Mouse (Mus musculus): ENCODE data around the gene Zfp963. TPM values are rescaled to one million over a fixed set of nuclear protein-coding genes. Genes with fewer than 3 reads are reported as not detected.
"Not testable (repeated sequence)": the region's sequence is repeated elsewhere in the genome, so short reads cannot be mapped to it uniquely, and the experiment has no call there.

The Zfp963 gene
- polyA plus RNA-seq, 1 experiment = 1.0 TPM

DNA sequence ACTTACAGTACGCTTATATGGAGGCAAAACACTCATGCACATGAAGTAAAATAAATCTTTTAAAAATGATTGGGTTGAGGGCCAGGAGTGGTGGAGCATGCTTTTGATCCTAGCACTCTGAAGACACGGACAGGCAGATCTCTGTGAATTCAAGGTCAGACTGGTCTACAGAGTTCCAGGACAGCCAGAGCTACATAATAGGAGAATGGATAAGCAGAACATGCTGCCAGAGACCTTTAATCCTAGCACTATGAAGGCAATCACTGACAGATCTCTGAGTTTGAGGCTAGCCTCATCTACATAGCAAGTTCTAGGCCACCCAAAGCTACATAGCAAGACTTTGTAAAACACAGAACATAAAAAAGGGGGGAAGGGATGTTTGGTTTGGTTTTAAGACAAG is 22.3 kb upstream of the Zfp963 start:
- no peak for TF ChIP-seq GATA1 (IDR thresholded peaks at IDR 0.05; ENCODE audit: low read length)

DNA sequence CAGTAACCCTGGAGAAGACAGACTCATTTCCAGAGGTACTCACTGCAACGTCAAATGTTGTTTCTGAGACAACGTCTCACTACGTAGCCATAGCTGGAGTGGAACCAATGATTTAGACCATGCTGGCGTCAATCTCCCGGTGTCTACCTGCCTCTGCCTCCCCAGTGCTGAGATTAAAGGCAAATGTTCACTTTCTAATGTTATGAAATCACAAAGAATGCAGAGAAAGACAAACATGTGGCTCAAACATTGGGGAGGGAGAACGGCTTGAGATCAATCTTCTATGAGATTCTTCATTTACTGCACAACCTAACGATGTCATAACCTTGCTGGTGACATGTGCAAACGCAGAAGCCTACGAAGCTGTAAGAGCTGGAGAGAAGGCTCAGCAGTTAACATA is 21.5 kb upstream of the Zfp963 start:
- no peak for TF ChIP-seq GATA1 (IDR thresholded peaks at IDR 0.05; ENCODE audit: low read length)

DNA sequence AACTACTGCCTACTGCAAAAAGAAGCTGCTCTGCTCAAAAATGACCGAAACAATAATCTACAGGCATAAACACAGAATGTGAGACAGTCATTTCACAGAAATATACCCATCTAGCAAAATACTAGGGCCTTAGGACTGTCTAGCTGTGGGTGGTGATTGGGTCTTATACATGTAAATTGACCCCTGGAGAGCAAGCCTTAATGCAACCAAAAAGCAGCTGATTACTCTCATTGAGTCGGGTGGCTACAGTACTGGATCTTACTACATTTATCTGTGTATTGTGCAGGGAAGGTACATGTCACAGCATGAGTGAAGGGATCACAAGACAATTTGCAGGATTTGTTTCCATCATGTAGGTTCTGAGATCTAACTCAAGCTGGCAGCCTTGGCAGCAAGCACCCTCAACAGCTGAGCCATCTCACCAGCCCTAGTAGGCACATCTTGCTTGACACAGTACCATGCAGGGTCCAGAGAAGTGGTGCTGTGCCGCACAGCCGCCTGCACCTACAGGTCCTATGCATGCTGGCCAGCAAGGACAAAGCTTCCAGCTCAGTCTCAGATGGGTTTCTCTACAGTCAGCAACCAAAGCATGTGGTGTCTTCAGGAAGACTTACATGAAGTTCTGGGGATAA is 12.2 kb upstream of the Zfp963 start:
- no peak for TF ChIP-seq GATA1 (IDR thresholded peaks at IDR 0.05; ENCODE audit: low read length)

DNA sequence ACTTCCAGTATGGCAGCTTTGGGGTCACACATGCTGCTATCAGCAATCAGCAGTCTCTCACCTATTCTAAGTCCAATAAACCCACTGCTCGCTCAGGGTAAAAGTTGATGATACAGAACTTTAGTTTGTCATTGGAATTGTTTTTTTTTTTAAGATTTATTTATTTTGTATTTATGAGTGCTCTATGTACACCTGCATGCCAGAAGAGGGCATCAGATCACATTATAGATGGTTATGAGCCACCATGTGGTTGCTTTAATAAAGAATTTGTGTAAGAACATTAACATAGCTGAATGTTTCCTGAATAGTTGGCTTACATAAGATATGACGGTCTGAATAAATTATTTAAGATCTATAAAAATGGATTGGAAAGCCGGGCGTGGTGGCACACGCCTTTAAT is 8.5 kb upstream of the Zfp963 start:
- no peak for TF ChIP-seq GATA1 (IDR thresholded peaks at IDR 0.05; ENCODE audit: low read length)

DNA sequence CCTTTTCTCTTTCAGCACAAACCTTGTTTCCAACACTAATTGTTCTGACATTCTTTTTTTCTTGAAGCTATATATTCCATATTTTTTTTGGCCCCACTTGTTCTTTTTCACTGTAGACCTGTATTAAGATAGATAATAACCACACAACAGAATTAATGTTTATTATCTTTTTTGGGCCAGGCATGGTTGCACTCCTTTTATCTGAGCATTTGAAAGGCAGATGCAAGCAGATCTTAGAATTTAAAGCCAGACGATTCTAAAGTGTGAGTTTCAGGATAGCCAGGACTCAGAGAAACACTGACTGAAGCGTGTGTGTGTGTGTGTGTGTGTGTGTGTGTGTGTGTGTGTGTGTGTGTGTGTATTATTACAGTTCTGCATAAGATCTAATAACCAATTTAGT is 2.7 kb upstream of the Zfp963 start:
- no peak for TF ChIP-seq GATA1 (IDR thresholded peaks at IDR 0.05; ENCODE audit: low read length)

DNA sequence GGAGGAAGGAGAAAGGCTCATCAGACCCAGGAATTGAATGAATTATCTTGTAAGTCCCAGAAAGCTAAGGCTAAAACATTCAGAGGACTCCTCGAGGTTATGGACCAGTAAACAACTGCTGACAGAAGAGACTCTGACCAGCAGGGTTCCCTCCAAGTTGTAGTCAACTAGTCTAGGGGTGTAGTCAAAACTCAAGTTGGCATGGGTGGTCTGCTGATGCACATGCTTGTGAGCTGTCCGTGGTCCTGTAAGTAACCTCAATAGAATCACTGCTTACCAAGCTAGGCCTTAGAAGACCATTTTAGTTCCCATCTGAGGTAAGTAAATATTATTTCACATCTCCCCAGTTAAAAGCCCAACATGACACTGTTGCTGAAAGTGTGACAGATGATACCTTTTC is 8.5 kb downstream of the Zfp963 start:
- no peak for TF ChIP-seq GATA1 (IDR thresholded peaks at IDR 0.05; ENCODE audit: low read length)

DNA sequence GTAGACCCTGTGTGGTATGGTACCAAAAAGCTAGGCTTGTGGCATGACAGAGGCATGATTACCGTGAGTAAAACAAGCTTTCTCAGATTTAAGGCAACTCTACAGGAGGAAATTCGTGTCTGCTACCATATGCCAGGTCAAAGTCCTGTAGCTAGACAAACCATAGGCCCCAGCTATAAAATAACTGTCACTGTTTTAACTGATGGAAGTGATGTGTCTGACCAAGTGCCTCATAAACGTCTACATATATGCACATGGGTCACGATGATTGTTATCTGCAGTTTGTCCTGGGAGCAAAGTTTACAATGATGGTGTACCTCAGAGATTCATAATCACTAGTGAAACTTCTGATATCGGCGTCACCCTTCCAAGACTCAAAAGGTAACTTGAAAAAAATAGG is 9.0 kb downstream of the Zfp963 start:
- no peak for TF ChIP-seq GATA1 (IDR thresholded peaks at IDR 0.05; ENCODE audit: low read length)

DNA sequence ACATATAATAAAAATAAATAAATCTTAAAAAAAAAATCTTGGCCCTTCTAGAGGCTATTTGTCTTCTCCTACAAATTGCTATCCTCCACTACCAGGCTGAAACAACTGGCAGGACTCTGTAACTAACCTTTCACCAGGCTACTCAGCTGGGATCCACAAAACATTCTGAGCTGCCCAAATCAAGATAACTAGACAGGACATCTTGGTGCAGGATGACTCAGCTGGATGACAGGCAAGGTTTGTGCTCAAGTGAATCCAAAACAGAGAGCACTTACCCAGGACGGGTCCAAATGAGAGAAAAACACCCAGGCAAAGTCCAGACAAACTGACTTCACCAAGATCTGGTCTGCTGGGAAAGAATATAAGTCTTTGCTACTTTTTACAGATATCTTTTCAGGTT is 14.3 kb downstream of the Zfp963 start:
- no peak for TF ChIP-seq GATA1 (IDR thresholded peaks at IDR 0.05; ENCODE audit: low read length)

DNA sequence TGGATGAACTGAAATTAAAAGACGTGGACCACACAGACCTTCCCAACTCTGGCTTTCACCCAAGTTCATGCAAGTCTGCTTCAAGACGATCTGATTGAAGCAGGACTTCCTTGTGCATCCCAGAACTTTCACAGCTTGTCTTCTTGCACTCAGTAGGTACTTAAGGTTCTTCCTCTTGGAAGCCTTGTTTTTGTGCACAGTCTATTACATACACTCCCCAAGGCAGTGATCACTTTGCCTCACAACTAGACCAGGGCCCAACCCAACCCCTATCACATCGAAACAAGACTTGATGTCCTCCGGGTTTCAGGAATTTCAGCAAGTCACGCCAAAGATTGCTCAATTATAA is 32.6 kb downstream of the Zfp963 start:
- no peak for TF ChIP-seq GATA1 (IDR thresholded peaks at IDR 0.05; ENCODE audit: low read length)

DNA sequence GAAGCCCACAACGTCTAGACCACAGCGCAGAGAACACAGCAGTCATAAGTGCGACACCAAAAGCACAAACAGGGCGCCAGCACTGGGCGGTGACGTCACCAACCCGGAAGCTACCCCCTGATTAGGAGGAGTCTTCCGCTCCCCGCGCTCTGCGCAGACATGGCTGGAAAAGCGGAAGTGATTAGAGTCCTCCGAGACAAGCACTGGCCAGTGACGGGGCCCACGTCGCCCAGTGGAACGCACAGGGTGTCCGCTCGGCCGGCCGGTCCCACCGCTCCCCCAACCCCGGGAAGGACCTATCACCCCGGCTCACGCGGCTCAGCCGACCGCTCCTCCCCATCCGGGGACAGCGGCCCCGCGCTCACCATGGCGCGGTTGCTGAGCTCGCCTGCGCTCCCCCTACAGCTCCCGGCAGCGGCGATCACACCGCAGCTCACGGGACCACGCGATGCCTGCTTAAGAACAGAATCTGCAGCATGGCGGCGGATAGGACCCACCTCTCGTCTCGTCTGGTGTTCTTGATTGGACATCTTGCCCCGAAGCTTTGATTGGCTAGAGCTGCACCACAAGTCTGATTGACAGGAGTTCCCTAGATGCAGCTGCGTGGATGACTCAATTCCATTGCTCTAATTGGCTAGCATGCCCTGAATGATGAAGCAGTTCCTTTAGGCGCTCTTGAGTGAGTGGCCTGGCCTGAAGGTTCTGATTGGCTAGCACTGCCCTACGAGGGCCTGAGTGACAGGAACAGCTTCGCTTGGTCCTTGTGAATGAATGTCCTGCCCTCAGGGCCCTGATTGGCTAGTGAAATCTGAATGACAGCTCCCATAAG is 33.2 kb downstream of the Zfp963 start:
- no peak for TF ChIP-seq GATA1 (IDR thresholded peaks at IDR 0.05; ENCODE audit: low read length)

DNA sequence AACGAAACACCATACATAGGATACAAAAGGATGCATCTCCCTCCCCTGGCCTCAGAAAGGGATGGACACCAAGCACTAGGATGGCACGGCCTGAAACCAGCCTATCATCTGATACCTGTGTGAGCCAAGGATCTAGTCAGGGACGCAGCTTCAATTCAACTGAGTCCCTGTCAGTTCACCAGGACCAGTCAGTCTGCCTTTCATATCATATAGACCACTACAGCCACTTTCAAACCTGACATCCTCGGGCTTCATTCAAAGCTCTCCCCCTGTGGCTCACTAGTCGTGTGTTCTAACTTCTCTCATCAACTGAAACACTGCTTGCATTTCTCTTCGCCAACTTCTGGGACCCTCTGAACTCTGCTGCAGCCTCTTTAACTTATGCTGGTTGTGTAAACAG is 34.4 kb downstream of the Zfp963 start:
- TF ChIP-seq GATA1 (IDR thresholded peaks at IDR 0.05; ENCODE audit: low read length) = no peak

DNA sequence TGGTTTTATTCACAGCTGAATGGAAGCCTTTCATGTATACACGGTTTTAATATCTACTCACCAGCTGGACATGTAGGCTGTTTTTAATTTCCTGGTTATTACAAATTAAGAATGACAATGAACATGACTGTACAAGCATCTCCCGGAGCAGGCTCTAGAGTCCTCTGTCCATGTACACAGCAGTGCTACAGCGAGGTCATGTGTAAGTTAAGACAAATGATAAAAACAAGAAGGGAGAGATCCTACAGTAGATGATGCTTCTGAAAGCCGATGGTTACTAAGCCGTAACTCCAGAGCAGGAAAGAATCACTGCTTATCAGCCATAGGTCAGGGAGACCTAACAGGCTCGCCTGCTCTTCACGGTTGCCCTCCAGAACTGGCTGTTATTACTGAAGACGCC is 36.3 kb downstream of the Zfp963 start:
- TF ChIP-seq GATA1 (IDR thresholded peaks at IDR 0.05; ENCODE audit: low read length) = no peak

DNA sequence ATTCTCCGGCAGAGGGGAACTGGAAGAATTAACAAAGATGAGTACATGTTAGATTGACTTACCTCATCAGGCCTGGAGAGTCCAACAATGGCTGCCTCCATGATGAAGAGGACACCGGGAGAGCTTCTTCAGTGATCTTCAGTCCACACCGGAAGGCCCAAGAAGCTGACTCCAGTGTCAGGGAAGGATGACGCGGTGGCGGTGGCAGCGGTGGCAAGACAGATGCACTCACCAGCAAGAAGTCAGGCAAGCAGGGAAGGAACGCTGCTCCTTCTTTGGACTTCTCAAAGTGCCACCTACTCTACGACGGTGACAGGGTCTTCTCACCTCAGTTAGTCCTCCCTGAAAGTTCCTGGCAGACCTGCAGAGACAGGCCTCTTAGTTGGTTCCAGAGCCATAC is 39.1 kb downstream of the Zfp963 start, which contains the start of gene Zfp869:
Zfp869 (minus strand) TSS at position 101 of the 400 bp plus-strand sequence.
- not testable (repeated sequence) for TF ChIP-seq GATA1 (IDR thresholded peaks at IDR 0.05; ENCODE audit: low read length)

DNA sequence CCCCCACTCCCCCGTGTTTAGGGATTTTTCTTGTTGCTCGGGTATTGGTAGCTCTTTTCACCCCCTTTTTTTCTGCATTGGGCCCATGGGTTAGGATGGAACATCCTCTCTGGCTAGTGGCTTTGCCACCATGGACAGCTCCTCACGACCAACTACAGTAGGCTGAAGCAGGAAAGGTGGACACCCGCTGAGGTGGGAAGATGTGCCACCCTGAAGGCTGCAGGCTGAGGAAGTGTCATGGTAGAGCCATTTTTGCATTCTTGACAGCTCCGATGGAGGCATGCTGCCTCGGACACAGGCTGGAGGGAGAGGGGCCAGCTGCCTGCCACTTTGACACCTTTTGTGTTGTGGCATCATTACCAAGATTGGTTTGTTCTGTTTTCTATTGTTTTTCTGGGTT is 48.0 kb downstream of the Zfp963 start:
- no peak for TF ChIP-seq GATA1 (IDR thresholded peaks at IDR 0.05; ENCODE audit: low read length)

Other genes with a start within 250 kb of the Zfp963 start
- gene Gm7697, start 227.0 kb downstream of the Zfp963 start, polyA plus RNA-seq (2012) = not detected in 2 replicates
- 0.50 and 0.67 TPM in 2 replicates for gene Zfp868, start 124.4 kb downstream of the Zfp963 start, polyA plus RNA-seq (2012)
- gene Zfp964, start 95.5 kb downstream of the Zfp963 start, polyA plus RNA-seq (2012) = not detected in 2 replicates
- gene Zfp869, start 39.2 kb downstream of the Zfp963 start, polyA plus RNA-seq (2012) = 0.90 and 0.98 TPM in 2 replicates
- gene Gm20422, start 24.9 kb upstream of the Zfp963 start, polyA plus RNA-seq (2012) = 0.72 and 1.4 TPM in 2 replicates
- gene Atp13a1, start 41.2 kb upstream of the Zfp963 start, polyA plus RNA-seq (2012) = 42.1 and 42.9 TPM in 2 replicates
- 1.4 and 1.5 TPM in 2 replicates for gene Zfp866, start 41.2 kb upstream of the Zfp963 start, polyA plus RNA-seq (2012)
- 29.1 and 44.6 TPM in 2 replicates for gene Gmip, start 58.7 kb upstream of the Zfp963 start, polyA plus RNA-seq (2012)
- gene Lpar2, start 72.5 kb upstream of the Zfp963 start, polyA plus RNA-seq (2012) = 0.38 and 0.43 TPM in 2 replicates
- gene Pbx4, start 82.5 kb upstream of the Zfp963 start, polyA plus RNA-seq (2012) = 3.3 and 4.0 TPM in 2 replicates
- 0.02 and 0.03 TPM in 2 replicates for gene Cilp2, start 137.7 kb upstream of the Zfp963 start, polyA plus RNA-seq (2012)
- gene Tssk6, start 152.2 kb upstream of the Zfp963 start, polyA plus RNA-seq (2012) = 0.13 and 0.17 TPM in 2 replicates
- gene Ndufa13, start 152.6 kb upstream of the Zfp963 start, polyA plus RNA-seq (2012) = 148 and 187 TPM in 2 replicates
- gene Yjefn3, start 152.7 kb upstream of the Zfp963 start, polyA plus RNA-seq (2012) = 4.4 and 7.0 TPM in 2 replicates
- 79.8 and 115 TPM in 2 replicates for gene Gatad2a, start 246.4 kb upstream of the Zfp963 start, polyA plus RNA-seq (2012)

All from G1E-ER4 (cell line).